In the genomic region with DNA sequence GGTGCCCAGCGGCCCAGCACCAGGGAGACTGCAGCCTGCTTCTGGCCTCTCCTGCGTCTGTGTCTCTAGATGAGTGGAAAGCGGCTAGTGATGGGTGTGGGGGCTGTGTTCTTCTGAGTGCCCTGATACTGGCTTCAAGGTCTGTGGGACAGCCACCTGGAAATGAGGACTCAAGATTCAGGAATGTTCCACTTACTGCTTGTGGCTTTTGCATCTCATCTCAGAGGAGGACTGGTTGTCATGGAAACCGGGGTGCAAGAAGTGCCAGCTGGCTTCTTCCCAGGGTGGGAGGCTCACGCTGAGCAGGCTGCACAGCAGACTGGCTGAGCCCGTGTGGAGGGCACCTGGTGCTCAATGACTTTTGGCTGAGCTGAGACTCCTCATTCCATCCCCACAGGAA, we compare ENCODE assay signal across 9 mouse cellular contexts.
DNase-seq lines count a peak whose midpoint lies in the region; ATAC-seq lines count a peak whose summit lies in the region.
"Had no signal": no experiment of that assay in that cellular context is flagged by ENCODE, and none has a peak within 500 bp of the region (broad histone marks: within the 10 kb centered on the region; RNA-seq: fewer than 3 reads in every experiment).

No protein-coding gene starts in this region.

- no peak overlapping the region for H3K9ac ChIP-seq in forebrain, embryonic 11.5 days (ENCODE audit: low read length)
- H3K9ac ChIP-seq in hindbrain, embryonic 12.5 days, result peak overlapping the region; percentile 32
- H3K9ac ChIP-seq in limb, embryonic 11.5 days (ENCODE audit: low read length), result no peak overlapping the region

- no peak overlapping the region for H3K27ac ChIP-seq in forebrain, embryonic 11.5 days (ENCODE audit: low read depth, low read length)
- H3K27ac ChIP-seq in forebrain, embryonic 10.5 days, result no peak overlapping the region
- peak overlapping the region; percentile 76 for H3K27ac ChIP-seq in hindbrain, embryonic 12.5 days
- H3K27ac ChIP-seq in limb, embryonic 11.5 days (replicated peaks; ENCODE audit: low read depth, low read length), result peak overlapping the region; percentile 8; the same call in 1 of the 2 replicates

- peak; percentile 40; the same call in 1 of the 2 replicates for ATAC-seq in forebrain, embryonic 11.5 days (replicated peaks; ENCODE audit: low FRiP score)
- ATAC-seq in hindbrain, embryonic 12.5 days (ENCODE audit: low FRiP score), result peak; percentile 42; the same call in 1 of the 2 replicates
- no peak; the same call in 1 of the 2 replicates for ATAC-seq in limb, embryonic 11.5 days (ENCODE audit: insufficient number of reproducible peaks, low FRiP score, low TSS enrichment, low read depth)

- H3K4me2 ChIP-seq in forebrain, embryonic 11.5 days (ENCODE audit: low read depth, low read length, severe bottlenecking), result no peak overlapping the region
- peak overlapping the region; percentile 13; the same call in 1 of the 2 replicates for H3K4me2 ChIP-seq in hindbrain, embryonic 12.5 days (replicated peaks)
- H3K4me2 ChIP-seq in limb, embryonic 11.5 days (ENCODE audit: low read depth, severe bottlenecking), result 0 out of 2 replicates have a peak overlapping the region, but pooled peaks have one; percentile 4

- peaks cover 34% of the 10 kb centered on the region for H3K27me3 ChIP-seq in forebrain, embryonic 11.5 days (ENCODE audit: control insufficient read depth, insufficient read depth, low read length)
- peaks cover 69% of the 10 kb centered on the region for H3K27me3 ChIP-seq in forebrain, embryonic 10.5 days (ENCODE audit: poor library complexity, severe bottlenecking)
- peaks cover 42% of the 10 kb centered on the region for H3K27me3 ChIP-seq in hindbrain, embryonic 12.5 days
- peaks cover 17% of the 10 kb centered on the region for H3K27me3 ChIP-seq in limb, embryonic 11.5 days (ENCODE audit: control insufficient read depth, insufficient read depth, low read length)

- no peaks in the 10 kb centered on the region for H3K9me3 ChIP-seq in forebrain, embryonic 11.5 days (ENCODE audit: control insufficient read depth, low read length)
- no peaks in the 10 kb centered on the region for H3K9me3 ChIP-seq in forebrain, embryonic 10.5 days
- H3K9me3 ChIP-seq in hindbrain, embryonic 12.5 days (replicated peaks), result no peaks in the 10 kb centered on the region
- H3K9me3 ChIP-seq in limb, embryonic 11.5 days (ENCODE audit: control insufficient read depth, low read length), result no peaks in the 10 kb centered on the region

- DNase-seq in forebrain, embryonic 11.5 days (ENCODE audit: low spot score), result no peak
- no peak for DNase-seq in forebrain, embryonic 10.5 days (ENCODE audit: extremely low spot score, low spot score)
- DNase-seq in 3134 (ENCODE audit: extremely low read depth, insufficient read length, low spot score), result peak; percentile 81
- peak; percentile 98 for DNase-seq in cerebellum, postnatal 14 days
- peak; percentile 58 for DNase-seq in limb, embryonic 11.5 days (ENCODE audit: low spot score)
- peak; percentile 25 for DNase-seq in retina, adult 2 months (ENCODE audit: low read depth, low spot score)
- DNase-seq in urinary bladder, adult 2 months (ENCODE audit: low spot score), result no peak

- WGBS in forebrain, embryonic 11.5 days, result 31% methylated on average over 6 of the region's 6 CpGs
- 31% methylated on average over 6 of the region's 6 CpGs for WGBS in forebrain, embryonic 10.5 days
- WGBS in hindbrain, embryonic 12.5 days, result 23% methylated on average over 6 of the region's 6 CpGs
- WGBS in limb, embryonic 11.5 days, result 25% methylated on average over 6 of the region's 6 CpGs

- no peak overlapping the region for H3K4me3 ChIP-seq in forebrain, embryonic 11.5 days (ENCODE audit: low read depth, low read length)
- no peak overlapping the region for H3K4me3 ChIP-seq in forebrain, embryonic 10.5 days
- H3K4me3 ChIP-seq in hindbrain, embryonic 12.5 days, result no peak overlapping the region
- no peak overlapping the region for H3K4me3 ChIP-seq in limb, embryonic 11.5 days (ENCODE audit: low read depth, low read length)
- H3K4me3 ChIP-seq: erythroblast, embryonic 14.5 days had no signal

- peaks cover 18% of the 10 kb centered on the region; the same call in 1 of the 2 replicates for H3K4me1 ChIP-seq in forebrain, embryonic 11.5 days (replicated peaks; ENCODE audit: control insufficient read depth, insufficient read depth, low read length)
- peaks cover 35% of the 10 kb centered on the region for H3K4me1 ChIP-seq in forebrain, embryonic 10.5 days
- H3K4me1 ChIP-seq in hindbrain, embryonic 12.5 days, result peaks cover 36% of the 10 kb centered on the region
- peaks cover 27% of the 10 kb centered on the region for H3K4me1 ChIP-seq in limb, embryonic 11.5 days (ENCODE audit: control insufficient read depth, insufficient read depth, low read length)

- H3K36me3 ChIP-seq in forebrain, embryonic 11.5 days (ENCODE audit: control insufficient read depth, insufficient read depth, low read length), result no peaks in the 10 kb centered on the region
- no peaks in the 10 kb centered on the region for H3K36me3 ChIP-seq in forebrain, embryonic 10.5 days (replicated peaks)
- no peaks in the 10 kb centered on the region for H3K36me3 ChIP-seq in hindbrain, embryonic 12.5 days
- H3K36me3 ChIP-seq in limb, embryonic 11.5 days (ENCODE audit: control insufficient read depth, insufficient read depth, low read length), result no peaks in the 10 kb centered on the region

Comparison
In these comparisons a context has a peak if more than half of its experiments do, and no peak if none do; other contexts are left out.
1. DNase-seq: peak in 3134 (single experiment), cerebellum, postnatal 14 days (2 of 2), limb, embryonic 11.5 days (single experiment) and retina, adult 2 months (single experiment); none in forebrain, embryonic 11.5 days (single experiment), forebrain, embryonic 10.5 days (single experiment) and urinary bladder, adult 2 months (single experiment).
2. H3K27ac ChIP-seq: peak in hindbrain, embryonic 12.5 days (single experiment) and limb, embryonic 11.5 days (single experiment); none in forebrain, embryonic 11.5 days (single experiment) and forebrain, embryonic 10.5 days (single experiment).